Mouse (Mus musculus): ENCODE measurements around the gene Capn5.

DNA sequence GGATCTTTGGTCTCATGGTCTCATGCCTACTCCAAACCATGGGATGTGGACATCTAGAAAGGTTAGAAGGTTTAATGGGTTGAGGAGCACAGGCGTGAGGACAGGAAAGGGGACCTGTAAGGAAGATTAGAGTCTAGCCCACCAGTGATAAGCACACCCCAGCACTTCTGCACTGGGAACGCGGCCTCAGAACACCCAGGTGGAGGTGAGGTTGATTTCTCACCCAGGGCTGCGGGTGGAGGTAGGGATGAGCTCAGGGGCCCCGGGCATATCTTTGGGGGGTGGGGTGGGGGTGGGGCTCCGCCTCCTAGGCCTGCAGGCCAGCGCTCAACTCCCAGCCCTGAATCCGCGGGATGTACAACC is 527 bp downstream of the Capn5 start:
- TF ChIP-seq ZMIZ1 (IDR thresholded peaks at IDR 0.05; ENCODE audit: low read depth, low read length) = no peak
- no peak for TF ChIP-seq BHLHE40 (IDR thresholded peaks at IDR 0.05; ENCODE audit: low read depth, low read length)
- no peak for TF ChIP-seq MAX (IDR thresholded peaks at IDR 0.05; ENCODE audit: low read length)
- TF ChIP-seq HCFC1 (IDR thresholded peaks at IDR 0.05; ENCODE audit: low read depth, low read length) = no peak
- no peak for TF ChIP-seq GABPA (IDR thresholded peaks at IDR 0.05; ENCODE audit: insufficient replicate concordance, low read depth, low read length)
- TF ChIP-seq CTCF (conservative IDR thresholded peaks at IDR 0.05 in 1 of 2, IDR thresholded peaks at IDR 0.05 in 1 of 2; ENCODE audit: low read depth in 2 of 2, low read length in 2 of 2) = no peak

Measured in CH12.LX (cell line).